Mouse (Mus musculus): ENCODE measurements at regions not wholly inside any gene's neighbourhood (a gene's known extent, or its start where the extent isn't known, plus 50 kb on each side); places are given as distances from the start of the nearest gene placed in this dataset.

DNA sequence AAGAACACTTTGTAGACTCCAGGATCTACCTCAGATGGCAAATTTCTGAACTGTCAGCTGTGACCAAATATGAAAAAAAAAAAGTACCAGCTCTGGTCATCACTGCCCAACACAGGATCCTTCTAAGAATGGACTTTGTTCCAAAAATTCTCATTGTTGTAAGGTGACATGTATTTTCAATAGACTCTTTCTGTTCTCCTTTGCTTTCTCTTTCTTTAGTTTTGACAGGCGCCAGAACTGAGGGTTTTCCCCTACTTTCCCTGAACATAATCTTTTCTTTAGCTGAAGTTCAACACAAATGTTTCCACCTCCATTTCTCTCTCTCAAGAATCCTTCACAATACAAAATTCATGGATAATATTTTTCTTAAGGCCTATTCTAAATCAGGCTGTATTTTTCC, 579.1 kb upstream of the C030005K15Rik start:
- TF ChIP-seq CEBPB (IDR thresholded peaks at IDR 0.05; ENCODE audit: low read depth): no peak
- no peak for TF ChIP-seq CTCF (IDR thresholded peaks at IDR 0.05; ENCODE audit: control insufficient read depth, insufficient read depth, insufficient read length)
- TF ChIP-seq MYOG (IDR thresholded peaks at IDR 0.05; ENCODE audit: control insufficient read depth, extremely low read depth, insufficient read length): no peak
- TF ChIP-seq MYOD1 (IDR thresholded peaks at IDR 0.05; ENCODE audit: control insufficient read depth, insufficient read length, low read depth): no peak
- no peak for TF ChIP-seq MAX (IDR thresholded peaks at IDR 0.05)
- TF ChIP-seq FOSL1 (IDR thresholded peaks at IDR 0.05; ENCODE audit: insufficient read depth, low read length, poor library complexity, severe bottlenecking): no peak
- TF ChIP-seq USF1 (IDR thresholded peaks at IDR 0.05; ENCODE audit: low read depth): no peak
- Histone ChIP-seq H3K36me3 (ENCODE audit: control insufficient read depth, insufficient read depth) (no peaks in the 10 kb centered on the region), H3K79me3 (ENCODE audit: low read depth) (no peaks in the 10 kb centered on the region), H3K4me3 (ENCODE audit: insufficient read depth, poor library complexity, severe bottlenecking) (no peak overlapping the region), H3ac (ENCODE audit: control insufficient read depth, insufficient read length, low read depth) (no peak overlapping the region), H3K27me3 (ENCODE audit: control insufficient read depth, insufficient read depth, insufficient read length) (no peaks in the 10 kb centered on the region), H3K79me2 (ENCODE audit: control insufficient read depth, insufficient read depth) (no peaks in the 10 kb centered on the region)

DNA sequence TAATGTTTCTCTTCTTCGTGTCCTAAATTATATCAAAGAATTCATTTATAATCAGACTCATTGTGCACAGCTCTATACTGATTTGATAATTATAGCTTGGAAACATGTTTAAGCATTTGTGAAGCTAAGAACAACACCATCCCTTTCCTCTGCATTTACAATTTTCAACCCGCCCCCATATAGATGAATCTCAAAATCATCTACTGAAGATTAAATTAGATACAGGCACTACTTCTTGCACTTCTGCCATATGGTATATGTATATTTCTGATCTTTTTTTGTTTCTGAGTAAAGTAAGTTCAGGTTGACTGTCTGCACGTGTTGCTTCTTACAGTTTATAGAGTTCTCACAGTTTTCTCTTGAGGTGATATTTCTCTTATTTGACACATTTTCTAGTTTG, 583.1 kb upstream of the C030005K15Rik start:
- H3K79me2 ChIP-seq (ENCODE audit: control insufficient read depth, insufficient read depth): no peaks in the 10 kb centered on the region
- no peak overlapping the region for H3K4me3 ChIP-seq (ENCODE audit: insufficient read depth, poor library complexity, severe bottlenecking)
- no peaks in the 10 kb centered on the region for H3K27me3 ChIP-seq (ENCODE audit: control insufficient read depth, insufficient read depth, insufficient read length)
- no peak overlapping the region for H3ac ChIP-seq (ENCODE audit: control insufficient read depth, insufficient read length, low read depth)
- no peaks in the 10 kb centered on the region for H3K36me3 ChIP-seq (ENCODE audit: control insufficient read depth, insufficient read depth)
- TF ChIP-seq FOSL1 (IDR thresholded peaks at IDR 0.05; ENCODE audit: insufficient read depth, low read length, poor library complexity, severe bottlenecking): no peak
- TF ChIP-seq MYOD1 (IDR thresholded peaks at IDR 0.05; ENCODE audit: control insufficient read depth, insufficient read length, low read depth): no peak
- TF ChIP-seq MAX (IDR thresholded peaks at IDR 0.05): no peak
- TF ChIP-seq USF1 (IDR thresholded peaks at IDR 0.05; ENCODE audit: low read depth): no peak
- TF ChIP-seq CTCF (IDR thresholded peaks at IDR 0.05; ENCODE audit: control insufficient read depth, insufficient read depth, insufficient read length): no peak
- TF ChIP-seq MYOG (IDR thresholded peaks at IDR 0.05; ENCODE audit: control insufficient read depth, extremely low read depth, insufficient read length): no peak
- no peak for TF ChIP-seq CEBPB (IDR thresholded peaks at IDR 0.05; ENCODE audit: low read depth)
- no peaks in the 10 kb centered on the region for H3K79me3 ChIP-seq (ENCODE audit: low read depth)

DNA sequence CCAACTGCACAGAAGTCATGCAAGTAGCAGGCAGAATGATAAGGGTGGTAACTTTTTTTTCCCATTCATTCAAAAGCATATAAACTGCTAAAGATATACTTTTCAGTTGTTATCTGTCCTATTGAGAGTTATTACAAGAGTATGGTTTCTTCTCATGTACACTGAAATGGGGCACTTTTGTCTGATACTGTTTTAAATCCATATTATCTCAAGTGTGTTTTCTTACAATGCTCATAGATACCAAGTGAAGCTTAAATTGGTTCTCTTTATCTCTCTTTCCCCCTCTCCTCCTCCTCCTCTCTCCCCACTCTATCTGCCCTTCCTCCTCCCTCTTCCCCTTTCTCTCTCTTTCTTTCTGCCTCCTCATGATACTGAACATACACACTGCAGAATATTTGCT, 584.8 kb upstream of the C030005K15Rik start:
- Histone ChIP-seq H3K4me3 (ENCODE audit: insufficient read depth, poor library complexity, severe bottlenecking) (no peak overlapping the region), H3K79me3 (ENCODE audit: low read depth) (no peaks in the 10 kb centered on the region), H3K36me3 (ENCODE audit: control insufficient read depth, insufficient read depth) (no peaks in the 10 kb centered on the region), H3K27me3 (ENCODE audit: control insufficient read depth, insufficient read depth, insufficient read length) (no peaks in the 10 kb centered on the region), H3ac (ENCODE audit: control insufficient read depth, insufficient read length, low read depth) (no peak overlapping the region), H3K79me2 (ENCODE audit: control insufficient read depth, insufficient read depth) (no peaks in the 10 kb centered on the region)
- TF ChIP-seq FOSL1 (IDR thresholded peaks at IDR 0.05; ENCODE audit: insufficient read depth, low read length, poor library complexity, severe bottlenecking) (no peak), CTCF (IDR thresholded peaks at IDR 0.05; ENCODE audit: control insufficient read depth, insufficient read depth, insufficient read length) (no peak), USF1 (IDR thresholded peaks at IDR 0.05; ENCODE audit: low read depth) (no peak), MAX (IDR thresholded peaks at IDR 0.05) (no peak), MYOD1 (IDR thresholded peaks at IDR 0.05; ENCODE audit: control insufficient read depth, insufficient read length, low read depth) (no peak), MYOG (IDR thresholded peaks at IDR 0.05; ENCODE audit: control insufficient read depth, extremely low read depth, insufficient read length) (no peak), CEBPB (IDR thresholded peaks at IDR 0.05; ENCODE audit: low read depth) (no peak)

GRCm38 (mm10) chr10:98318416-98318815, 591.9 kb upstream of the C030005K15Rik start:
- TF ChIP-seq CEBPB (IDR thresholded peaks at IDR 0.05; ENCODE audit: low read depth) (peak; percentile 67), FOSL1 (IDR thresholded peaks at IDR 0.05; ENCODE audit: insufficient read depth, low read length, poor library complexity, severe bottlenecking) (no peak), MAX (IDR thresholded peaks at IDR 0.05) (no peak), MYOG (IDR thresholded peaks at IDR 0.05; ENCODE audit: control insufficient read depth, extremely low read depth, insufficient read length) (no peak), CTCF (IDR thresholded peaks at IDR 0.05; ENCODE audit: control insufficient read depth, insufficient read depth, insufficient read length) (no peak), MYOD1 (IDR thresholded peaks at IDR 0.05; ENCODE audit: control insufficient read depth, insufficient read length, low read depth) (no peak)
- Histone ChIP-seq H3K36me3 (ENCODE audit: control insufficient read depth, insufficient read depth) (no peaks in the 10 kb centered on the region), H3K79me3 (ENCODE audit: low read depth) (no peaks in the 10 kb centered on the region), H3K79me2 (ENCODE audit: control insufficient read depth, insufficient read depth) (no peaks in the 10 kb centered on the region), H3K27me3 (ENCODE audit: control insufficient read depth, insufficient read depth, insufficient read length) (no peaks in the 10 kb centered on the region), H3ac (ENCODE audit: control insufficient read depth, insufficient read length, low read depth) (no peak overlapping the region), H3K4me3 (ENCODE audit: insufficient read depth, poor library complexity, severe bottlenecking) (no peak overlapping the region)

- H3K36me3 ChIP-seq (ENCODE audit: control insufficient read depth, insufficient read depth): no peaks in the 10 kb centered on the region
- H3K4me3 ChIP-seq (ENCODE audit: insufficient read depth, poor library complexity, severe bottlenecking): no peak overlapping the region
- H3K79me3 ChIP-seq (ENCODE audit: low read depth): no peaks in the 10 kb centered on the region
- H3ac ChIP-seq (ENCODE audit: control insufficient read depth, insufficient read length, low read depth): no peak overlapping the region
- no peaks in the 10 kb centered on the region for H3K79me2 ChIP-seq (ENCODE audit: control insufficient read depth, insufficient read depth)
- TF ChIP-seq CEBPB (IDR thresholded peaks at IDR 0.05; ENCODE audit: low read depth): no peak
- TF ChIP-seq MYOG (IDR thresholded peaks at IDR 0.05; ENCODE audit: control insufficient read depth, extremely low read depth, insufficient read length): no peak
- no peak for TF ChIP-seq FOSL1 (IDR thresholded peaks at IDR 0.05; ENCODE audit: insufficient read depth, low read length, poor library complexity, severe bottlenecking)
- no peak for TF ChIP-seq MAX (IDR thresholded peaks at IDR 0.05)
- TF ChIP-seq CTCF (IDR thresholded peaks at IDR 0.05; ENCODE audit: control insufficient read depth, insufficient read depth, insufficient read length): no peak
- no peak for TF ChIP-seq MYOD1 (IDR thresholded peaks at IDR 0.05; ENCODE audit: control insufficient read depth, insufficient read length, low read depth)
- no peak for TF ChIP-seq USF1 (IDR thresholded peaks at IDR 0.05; ENCODE audit: low read depth)
- H3K27me3 ChIP-seq (ENCODE audit: control insufficient read depth, insufficient read depth, insufficient read length): no peaks in the 10 kb centered on the region
These were observed 590.4 kb upstream of the Atp2b1 start for GRCm38 (mm10) chr10:98323846-98324245.

GRCm38 (mm10) chr10:98324591-98324990, 589.6 kb upstream of the Atp2b1 start:
- H3K79me2 ChIP-seq (ENCODE audit: control insufficient read depth, insufficient read depth): no peaks in the 10 kb centered on the region
- no peaks in the 10 kb centered on the region for H3K36me3 ChIP-seq (ENCODE audit: control insufficient read depth, insufficient read depth)
- H3K27me3 ChIP-seq (ENCODE audit: control insufficient read depth, insufficient read depth, insufficient read length): no peaks in the 10 kb centered on the region
- H3K79me3 ChIP-seq (ENCODE audit: low read depth): no peaks in the 10 kb centered on the region
- no peak overlapping the region for H3ac ChIP-seq (ENCODE audit: control insufficient read depth, insufficient read length, low read depth)
- H3K4me3 ChIP-seq (ENCODE audit: insufficient read depth, poor library complexity, severe bottlenecking): no peak overlapping the region
- TF ChIP-seq FOSL1 (IDR thresholded peaks at IDR 0.05; ENCODE audit: insufficient read depth, low read length, poor library complexity, severe bottlenecking): peak; percentile 91
- TF ChIP-seq MYOD1 (IDR thresholded peaks at IDR 0.05; ENCODE audit: control insufficient read depth, insufficient read length, low read depth): peak; percentile 98
- peak; percentile 29 for TF ChIP-seq MAX (IDR thresholded peaks at IDR 0.05)
- TF ChIP-seq CEBPB (IDR thresholded peaks at IDR 0.05; ENCODE audit: low read depth): no peak

Data from C2C12 (cell line).